Mouse (Mus musculus): ENCODE data around the gene Acsf3. TPM values are rescaled to one million over a fixed set of nuclear protein-coding genes. Genes with fewer than 3 reads are reported as not detected.

The Acsf3 gene
- total RNA-seq, 1 experiment: 11.7 TPM

DNA sequence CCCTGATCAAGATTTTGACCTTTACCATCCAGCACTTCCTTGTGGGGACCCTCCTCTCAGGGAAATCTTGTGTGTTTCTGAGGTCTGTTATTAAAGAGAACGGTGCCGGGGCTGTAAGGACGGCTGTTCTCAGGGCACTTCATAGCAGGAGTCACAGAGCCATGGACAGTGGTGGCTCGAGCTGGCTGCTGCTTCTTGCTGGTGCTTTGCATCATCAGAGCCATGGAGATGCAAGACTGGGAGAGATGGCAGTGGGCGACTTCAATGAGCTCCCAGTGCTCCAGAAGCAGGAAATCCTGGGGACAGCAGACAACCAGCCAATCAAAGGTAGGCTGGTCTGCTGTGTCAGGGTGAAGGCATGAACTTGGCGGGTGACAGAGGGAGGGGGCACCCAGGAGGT, 14.2 kb upstream of the Acsf3 start:
- Histone ChIP-seq H3K4me3 (ENCODE audit: insufficient read depth in 1 of 2, low read depth in 1 of 2, low read length in 2 of 2, poor library complexity in 1 of 2, severe bottlenecking in 1 of 2) (no peak overlapping the region), H3K36me3 (ENCODE audit: control insufficient read depth, insufficient read depth, low read length, poor library complexity, severe bottlenecking) (no peaks in the 10 kb centered on the region), H3K27ac (ENCODE audit: insufficient read depth, low read depth, low read length, poor library complexity, severe bottlenecking) (no peak overlapping the region), H3K9me3 (ENCODE audit: control insufficient read depth, insufficient read depth, low read depth, low read length) (no peaks in the 10 kb centered on the region), H3K4me1 (ENCODE audit: control insufficient read depth in 2 of 2, insufficient read depth in 2 of 2, low read length in 2 of 2, poor library complexity in 1 of 2) (no peaks in the 10 kb centered on the region), H3K9ac (ENCODE audit: insufficient read depth, low read depth, low read length, poor library complexity, severe bottlenecking) (no peak overlapping the region)
- in situ Hi-C loops (cut with MboI; ENCODE audit: low sequenced_read_pairs in 2 of 2, unreplicated experiment in 2 of 2): no loop called here
- no peak for DNase-seq (ENCODE audit: low read depth, low spot score)
- TF ChIP-seq MAFK (IDR thresholded peaks at IDR 0.05; ENCODE audit: insufficient read depth, low read depth, low read length) (no peak), CHD2 (IDR thresholded peaks at IDR 0.05; ENCODE audit: low read depth, low read length) (no peak)

DNA sequence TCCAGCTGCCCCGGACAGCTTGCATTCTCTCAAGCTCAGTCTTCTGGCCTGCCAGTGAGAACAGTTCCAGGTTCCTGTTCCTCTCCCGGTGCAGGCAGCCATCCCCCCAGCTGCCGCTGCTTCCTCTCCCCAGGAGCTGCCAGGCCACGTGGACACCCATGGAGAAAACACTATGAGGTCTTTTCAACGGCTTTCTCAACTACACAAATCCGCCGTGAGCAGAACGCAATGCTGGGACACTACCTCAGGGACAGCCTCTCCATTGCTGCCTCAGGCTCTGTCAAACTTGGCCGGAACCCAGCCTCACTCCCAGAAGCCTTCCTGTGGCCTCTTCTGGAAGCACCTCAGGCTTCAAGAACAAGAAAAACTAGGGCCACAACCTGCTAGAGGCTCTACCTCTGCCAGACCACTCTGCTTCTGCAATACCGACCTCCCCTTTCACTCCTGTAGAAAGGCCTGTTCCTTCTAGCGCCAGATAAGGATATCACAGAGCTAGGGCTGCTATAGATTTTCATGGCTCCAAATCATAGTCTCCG, 12.5 kb upstream of the Acsf3 start:
- Histone ChIP-seq H3K27ac (ENCODE audit: insufficient read depth, low read depth, low read length, poor library complexity, severe bottlenecking) (no peak overlapping the region), H3K4me1 (ENCODE audit: control insufficient read depth in 2 of 2, insufficient read depth in 2 of 2, low read length in 2 of 2, poor library complexity in 1 of 2) (no peaks in the 10 kb centered on the region), H3K4me3 (ENCODE audit: insufficient read depth in 1 of 2, low read depth in 1 of 2, low read length in 2 of 2, poor library complexity in 1 of 2, severe bottlenecking in 1 of 2) (no peak overlapping the region), H3K9ac (ENCODE audit: insufficient read depth, low read depth, low read length, poor library complexity, severe bottlenecking) (no peak overlapping the region), H3K36me3 (ENCODE audit: control insufficient read depth, insufficient read depth, low read length, poor library complexity, severe bottlenecking) (no peaks in the 10 kb centered on the region), H3K9me3 (ENCODE audit: control insufficient read depth, insufficient read depth, low read depth, low read length) (no peaks in the 10 kb centered on the region)
- in situ Hi-C loops (cut with MboI; ENCODE audit: low sequenced_read_pairs in 2 of 2, unreplicated experiment in 2 of 2): no loop called here
- TF ChIP-seq ZC3H11A (IDR thresholded peaks at IDR 0.05; ENCODE audit: borderline replicate concordance, low read depth, low read length): no peak
- TF ChIP-seq CHD2 (IDR thresholded peaks at IDR 0.05; ENCODE audit: low read depth, low read length): no peak
- TF ChIP-seq ZNF384 (IDR thresholded peaks at IDR 0.05; ENCODE audit: low read depth, low read length): no peak
- no peak for TF ChIP-seq HCFC1 (IDR thresholded peaks at IDR 0.05; ENCODE audit: borderline replicate concordance, insufficient read depth, low read length)
- no peak for TF ChIP-seq MAFK (IDR thresholded peaks at IDR 0.05; ENCODE audit: insufficient read depth, low read depth, low read length)
- no peak for DNase-seq (ENCODE audit: low read depth, low spot score)

DNA sequence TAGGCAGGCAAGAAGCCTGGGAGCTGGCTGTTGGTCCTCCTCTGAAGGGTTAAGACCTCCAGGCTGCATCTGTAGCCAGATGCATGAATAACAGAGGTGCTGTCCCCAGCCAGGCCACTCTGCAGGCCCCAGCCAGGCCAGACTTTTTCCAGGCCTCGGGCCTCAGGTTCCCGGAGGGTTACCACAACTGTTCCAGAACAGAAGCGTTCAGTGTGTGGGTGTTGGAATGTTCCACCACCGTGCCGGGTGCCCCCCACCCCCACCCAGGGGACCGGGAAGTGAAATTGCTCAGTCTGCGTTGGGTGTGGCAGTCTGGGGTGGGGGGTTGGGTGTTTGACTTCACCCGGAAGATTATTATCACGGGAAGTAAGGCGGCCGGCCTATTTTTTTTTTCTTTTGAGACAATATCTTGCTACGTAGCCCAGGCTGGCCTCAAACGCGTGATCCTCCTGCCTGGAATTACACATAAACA, 12.0 kb upstream of the Acsf3 start:
- Histone ChIP-seq H3K4me1 (ENCODE audit: control insufficient read depth in 2 of 2, insufficient read depth in 2 of 2, low read length in 2 of 2, poor library complexity in 1 of 2) (no peaks in the 10 kb centered on the region), H3K27ac (ENCODE audit: insufficient read depth, low read depth, low read length, poor library complexity, severe bottlenecking) (no peak overlapping the region), H3K9ac (ENCODE audit: insufficient read depth, low read depth, low read length, poor library complexity, severe bottlenecking) (no peak overlapping the region), H3K9me3 (ENCODE audit: control insufficient read depth, insufficient read depth, low read depth, low read length) (no peaks in the 10 kb centered on the region), H3K4me3 (ENCODE audit: insufficient read depth in 1 of 2, low read depth in 1 of 2, low read length in 2 of 2, poor library complexity in 1 of 2, severe bottlenecking in 1 of 2) (no peak overlapping the region), H3K36me3 (ENCODE audit: control insufficient read depth, insufficient read depth, low read length, poor library complexity, severe bottlenecking) (no peaks in the 10 kb centered on the region)
- TF ChIP-seq HCFC1 (IDR thresholded peaks at IDR 0.05; ENCODE audit: borderline replicate concordance, insufficient read depth, low read length) (no peak), CHD2 (IDR thresholded peaks at IDR 0.05; ENCODE audit: low read depth, low read length) (no peak), ZNF384 (IDR thresholded peaks at IDR 0.05; ENCODE audit: low read depth, low read length) (no peak), MAFK (IDR thresholded peaks at IDR 0.05; ENCODE audit: insufficient read depth, low read depth, low read length) (no peak), ZC3H11A (IDR thresholded peaks at IDR 0.05; ENCODE audit: borderline replicate concordance, low read depth, low read length) (no peak)
- in situ Hi-C loops (cut with MboI; ENCODE audit: low sequenced_read_pairs in 2 of 2, unreplicated experiment in 2 of 2): no loop called here
- no peak for DNase-seq (ENCODE audit: low read depth, low spot score)

DNA sequence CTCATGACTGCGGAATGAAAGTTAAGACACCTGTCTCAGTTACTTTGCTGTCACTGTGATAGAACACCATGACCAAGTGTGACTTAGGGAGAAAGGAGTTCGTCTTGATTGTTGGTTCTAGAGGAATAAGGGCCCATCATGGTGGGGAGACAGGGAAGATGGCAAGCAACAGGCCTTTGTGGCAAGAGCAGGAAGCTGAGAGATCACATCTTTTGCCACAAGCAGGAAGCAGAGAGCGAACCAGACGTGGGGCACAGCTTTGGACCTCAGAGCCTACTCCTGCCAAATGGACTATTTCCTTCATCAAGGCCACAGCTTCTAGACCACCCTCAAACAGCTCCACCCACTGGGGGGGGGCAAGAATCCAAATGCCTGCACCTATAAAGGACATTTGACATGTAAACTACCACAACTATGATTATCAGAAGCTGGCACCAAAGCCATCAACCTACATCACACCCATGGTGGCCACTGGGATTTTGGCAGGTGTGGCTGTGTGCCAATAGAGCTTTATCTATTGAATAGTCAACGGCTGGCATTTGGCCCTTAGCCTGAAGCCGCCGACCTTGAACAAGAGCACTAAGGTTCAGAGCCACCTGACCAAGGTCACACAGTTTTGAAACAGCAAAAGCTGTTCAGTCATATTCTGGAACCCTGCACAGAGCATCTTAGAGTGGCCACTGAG, 10.4 kb upstream of the Acsf3 start:
- in situ Hi-C loops (cut with MboI; ENCODE audit: low sequenced_read_pairs in 2 of 2, unreplicated experiment in 2 of 2): no loop called here
- Histone ChIP-seq H3K4me3 (ENCODE audit: insufficient read depth in 1 of 2, low read depth in 1 of 2, low read length in 2 of 2, poor library complexity in 1 of 2, severe bottlenecking in 1 of 2) (no peak overlapping the region), H3K9me3 (ENCODE audit: control insufficient read depth, insufficient read depth, low read depth, low read length) (no peaks in the 10 kb centered on the region), H3K36me3 (ENCODE audit: control insufficient read depth, insufficient read depth, low read length, poor library complexity, severe bottlenecking) (no peaks in the 10 kb centered on the region), H3K9ac (ENCODE audit: insufficient read depth, low read depth, low read length, poor library complexity, severe bottlenecking) (no peak overlapping the region), H3K4me1 (ENCODE audit: control insufficient read depth in 2 of 2, insufficient read depth in 2 of 2, low read length in 2 of 2, poor library complexity in 1 of 2) (0 out of 4 replicates have a peak, but pooled peaks cover 0 to 2% of the 10 kb centered on the region in 2 experiments), H3K27ac (ENCODE audit: insufficient read depth, low read depth, low read length, poor library complexity, severe bottlenecking) (no peak overlapping the region)
- DNase-seq (ENCODE audit: low read depth, low spot score): no peak
- TF ChIP-seq ZC3H11A (IDR thresholded peaks at IDR 0.05; ENCODE audit: borderline replicate concordance, low read depth, low read length) (no peak), ZNF384 (IDR thresholded peaks at IDR 0.05; ENCODE audit: low read depth, low read length) (no peak), MAFK (IDR thresholded peaks at IDR 0.05; ENCODE audit: insufficient read depth, low read depth, low read length) (no peak), CHD2 (IDR thresholded peaks at IDR 0.05; ENCODE audit: low read depth, low read length) (no peak), HCFC1 (IDR thresholded peaks at IDR 0.05; ENCODE audit: borderline replicate concordance, insufficient read depth, low read length) (no peak)
